Mouse (Mus musculus): ENCODE data around the gene Abcc8.

DNA sequence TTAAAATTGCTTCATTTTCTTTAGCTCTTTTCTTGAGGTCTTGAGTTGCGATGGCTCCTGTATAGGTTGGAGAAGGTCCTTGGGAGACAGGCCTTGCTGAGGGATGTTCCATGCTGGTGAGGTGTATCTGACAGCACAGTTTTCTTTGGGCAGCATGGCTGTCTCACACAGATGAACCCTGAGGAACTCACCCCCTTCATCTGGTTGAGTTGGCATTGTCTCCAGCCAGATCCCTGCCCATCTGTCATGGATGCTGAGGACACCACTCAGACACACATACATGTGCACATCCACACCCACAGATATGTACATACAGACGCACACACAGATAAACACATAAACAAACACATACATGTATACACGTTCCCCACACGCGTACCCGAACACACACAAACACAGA, 116.5 kb downstream of the Abcc8 start:
- no peak for TF ChIP-seq POLR2A (IDR thresholded peaks at IDR 0.05; ENCODE audit: borderline replicate concordance, control insufficient read depth, low read depth, low read length)
- TF ChIP-seq CTCF (IDR thresholded peaks at IDR 0.05; ENCODE audit: control insufficient read depth, insufficient read depth, low read length): no peak

Data from bone marrow, adult 2 months (tissue).